Mouse (Mus musculus) mouse embryonic stem cell (cell line): ENCODE results near the gene Rhou.

ENCODE experiments used
- in situ Hi-C, 2 experiments: fragments of 300-500 bp; cut with MboI; formaldehyde crosslinking; loops; 1 replicate in 1 of 2; 3 replicates in 1 of 2; pipeline ENCODE4 v1.14.3; 2019 to 2020; ENCODE audit warnings: low sequenced_read_pairs in 2 of 2, low pct_unique_long_range_greater_than_20kb in 1 of 2, mixed read lengths in 1 of 2; ENCODE audit not compliant: unreplicated experiment in 1 of 2

The Rhou gene

GRCm38 (mm10) chr8:123645229-123645628 lies 8.5 kb upstream of the Rhou start:
- in situ Hi-C loops = loop anchor here in 1 of 2 experiments (5.0 kb wide), 1 partner anchor 122 kb away; no protein-coding TSS in a partner anchor

- in situ Hi-C loops = loop anchor here in 1 of 2 experiments (5.0 kb wide), 1 partner anchor 119 kb away; no protein-coding TSS in a partner anchor
Observed at GRCm38 (mm10) chr8:123648245-123649170, 5.2 kb upstream of the Rhou start.

- in situ Hi-C loops = loop anchor here in 1 of 2 experiments (5.0 kb wide), 1 partner anchor 118 kb away; no protein-coding TSS in a partner anchor
Observed at GRCm38 (mm10) chr8:123649483-123649882, 4.2 kb upstream of the Rhou start.

DNA sequence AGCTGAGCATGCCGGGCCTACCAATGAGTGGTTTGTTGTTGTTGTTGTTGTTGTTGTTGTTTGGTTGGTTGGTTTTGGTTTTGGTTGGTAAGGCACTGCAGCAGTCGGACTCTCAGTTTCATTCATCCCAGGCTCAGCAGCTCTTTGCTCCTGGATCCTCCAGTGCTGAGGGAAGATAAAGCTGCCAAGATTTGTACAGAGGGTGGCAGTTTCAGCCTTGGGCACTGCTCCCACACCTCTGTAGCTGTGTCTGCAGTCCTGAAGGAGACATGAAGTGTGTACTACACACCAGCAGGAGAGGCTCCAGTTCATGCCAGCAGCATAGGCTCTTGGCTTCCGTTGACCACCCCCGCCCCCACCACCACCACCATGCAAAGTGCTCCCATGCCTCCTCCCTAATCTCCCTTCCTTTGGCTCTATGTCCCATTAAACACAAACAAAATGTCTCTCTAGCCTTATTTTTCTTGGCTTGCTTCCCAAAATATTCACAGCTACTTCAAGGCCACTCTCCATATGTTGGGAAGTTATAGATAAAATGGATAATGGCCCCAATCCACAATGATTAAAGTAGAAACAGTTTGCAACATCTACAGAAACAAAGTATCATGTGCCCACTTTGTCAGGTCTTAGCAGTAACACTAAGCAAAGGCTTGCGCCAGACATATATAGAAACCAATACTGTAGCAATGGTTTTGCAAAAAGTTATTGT lies 2.2 kb upstream of the Rhou start:
- in situ Hi-C loops = no loop called here

GRCm38 (mm10) chr8:123652641-123653040 lies 1.1 kb upstream of the Rhou start:
- in situ Hi-C loops = no loop called here

DNA sequence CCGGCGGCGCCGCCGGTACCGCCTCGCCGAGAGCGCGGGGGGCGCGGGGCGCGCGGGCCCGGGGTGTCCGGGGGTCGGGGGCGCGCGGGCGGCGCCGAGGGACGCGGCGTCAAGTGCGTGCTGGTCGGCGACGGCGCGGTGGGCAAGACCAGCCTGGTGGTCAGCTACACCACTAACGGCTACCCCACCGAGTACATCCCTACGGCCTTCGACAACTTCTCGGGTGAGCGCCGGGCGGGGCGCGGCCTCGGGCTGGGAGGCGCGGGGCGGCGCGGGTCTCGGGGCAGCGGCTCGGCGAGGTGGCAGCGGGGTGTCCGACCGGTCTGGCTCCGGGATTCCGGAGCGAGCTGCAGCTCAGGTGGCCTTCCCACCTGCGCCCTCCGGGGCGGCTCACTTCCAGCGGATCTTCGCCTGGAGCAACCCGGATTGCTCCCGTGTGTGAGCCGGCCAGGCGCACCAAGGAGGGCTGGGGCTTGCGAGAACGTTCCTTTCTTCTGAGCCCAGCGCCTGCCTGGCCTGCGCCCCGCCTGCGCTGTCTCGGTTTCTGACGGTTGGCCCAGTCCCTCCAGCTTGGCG lies 353 bp downstream of the Rhou start:
- in situ Hi-C loops = no loop called here

GRCm38 (mm10) chr8:123654763-123655162 lies 1.0 kb downstream of the Rhou start:
- in situ Hi-C loops = no loop called here

DNA sequence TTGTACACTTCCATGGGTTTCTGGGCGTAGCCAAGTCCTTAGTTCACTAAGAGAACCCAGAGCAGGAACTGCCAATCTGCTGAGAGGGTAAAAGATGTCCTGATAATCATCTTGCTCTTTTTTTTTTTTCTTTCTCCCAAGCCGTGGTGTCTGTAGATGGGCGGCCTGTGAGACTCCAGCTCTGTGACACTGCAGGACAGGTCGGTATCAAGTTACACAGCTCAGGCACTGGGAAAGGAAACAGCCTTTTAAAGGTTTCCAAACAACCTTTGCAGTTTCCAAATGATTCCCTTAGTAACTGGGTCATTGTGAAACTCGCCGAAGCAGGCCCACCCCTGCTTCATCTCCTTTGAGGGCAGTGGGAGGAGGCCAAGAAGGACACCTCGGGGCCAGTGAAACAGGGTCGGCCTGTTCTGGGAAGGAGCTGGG lies 1.6 kb downstream of the Rhou start:
- in situ Hi-C loops = no loop called here

DNA sequence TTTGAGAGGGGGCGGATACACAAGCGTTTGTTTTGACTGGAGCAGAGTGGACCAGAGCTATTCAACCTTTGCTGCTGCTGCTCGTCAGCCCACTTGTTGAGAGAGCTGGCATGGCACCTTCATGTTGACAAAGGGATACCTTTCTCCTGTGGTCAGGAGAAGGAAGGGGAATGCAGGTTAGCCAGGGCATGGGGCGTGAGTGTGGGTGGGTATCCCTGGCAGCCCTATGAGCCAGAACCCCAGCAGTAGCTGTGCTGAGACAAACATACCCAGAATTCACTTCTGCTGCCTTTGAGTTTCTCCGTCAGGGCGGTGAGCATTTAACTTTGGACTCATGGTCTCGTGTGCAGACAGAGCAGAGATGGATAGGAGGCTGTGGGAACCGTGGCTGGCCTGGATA lies 4.1 kb downstream of the Rhou start:
- in situ Hi-C loops = no loop called here

DNA sequence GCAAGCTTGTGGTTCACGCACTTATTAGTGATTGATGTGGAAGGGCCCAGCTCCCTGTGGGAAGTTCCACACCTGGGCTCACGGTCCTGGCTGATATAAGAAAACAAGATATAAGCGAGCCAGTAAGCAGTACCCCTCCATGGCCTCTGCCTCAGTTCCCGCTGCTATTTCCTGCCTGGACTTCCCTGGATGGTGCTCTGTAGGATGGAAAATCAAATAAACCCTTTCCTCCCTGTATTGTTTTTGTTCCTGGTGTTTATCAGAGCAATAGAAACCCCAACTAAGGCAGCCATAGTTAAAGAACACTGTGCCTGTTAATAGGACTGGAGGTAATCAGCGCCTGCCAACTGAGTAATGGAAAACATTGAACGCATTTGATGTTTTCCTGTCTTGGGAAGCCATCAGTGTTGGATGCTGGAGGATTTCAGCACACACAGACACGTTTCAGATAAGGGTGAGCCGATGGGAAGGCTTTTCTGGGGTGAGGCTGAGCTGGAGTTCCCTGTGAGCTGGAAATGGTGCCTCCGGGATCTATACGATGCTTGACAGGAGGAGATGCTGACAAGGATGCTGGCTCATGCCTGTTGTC lies 5.8 kb downstream of the Rhou start:
- in situ Hi-C loops = no loop called here

- in situ Hi-C loops = no loop called here
Observed at GRCm38 (mm10) chr8:123661515-123661914, 7.8 kb downstream of the Rhou start.

DNA sequence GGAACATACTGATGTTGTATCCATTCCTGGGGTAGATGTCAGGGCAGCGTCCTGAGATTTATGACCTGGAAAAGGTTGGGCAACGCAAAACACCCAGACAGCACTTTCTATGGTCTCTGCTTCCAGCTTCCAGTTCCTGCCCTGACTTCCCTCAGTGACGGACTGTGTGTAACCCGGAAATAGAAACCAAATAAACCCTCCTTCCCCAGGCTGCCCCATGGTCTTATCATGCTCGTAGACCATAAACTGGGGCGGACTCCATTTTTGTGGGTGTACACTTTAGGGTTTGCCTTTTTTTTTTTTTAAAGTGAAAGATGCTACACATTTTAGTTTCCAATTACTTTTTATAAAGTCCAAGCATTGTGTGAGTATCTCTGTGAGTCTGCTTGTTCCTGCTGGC lies 11.9 kb downstream of the Rhou start:
- in situ Hi-C loops = no loop called here

DNA sequence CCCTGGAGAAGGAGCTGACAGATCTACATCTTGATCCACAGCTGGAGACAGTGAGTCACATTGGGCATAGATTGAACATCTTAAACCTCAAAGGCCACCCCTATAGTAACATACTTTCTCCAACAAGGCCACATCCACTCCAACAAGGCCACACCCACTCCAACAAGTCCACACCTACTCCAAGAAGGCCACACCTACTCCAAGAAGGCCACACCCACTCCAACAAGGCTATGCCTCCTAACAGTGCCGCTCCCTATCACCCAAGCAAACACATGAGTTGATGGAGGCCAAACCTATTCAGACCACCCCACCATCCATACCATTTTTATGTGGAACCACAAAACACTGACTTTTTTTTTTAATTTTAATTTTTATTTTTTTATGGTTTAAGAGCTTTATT lies 13.1 kb downstream of the Rhou start:
- in situ Hi-C loops = no loop called here

DNA sequence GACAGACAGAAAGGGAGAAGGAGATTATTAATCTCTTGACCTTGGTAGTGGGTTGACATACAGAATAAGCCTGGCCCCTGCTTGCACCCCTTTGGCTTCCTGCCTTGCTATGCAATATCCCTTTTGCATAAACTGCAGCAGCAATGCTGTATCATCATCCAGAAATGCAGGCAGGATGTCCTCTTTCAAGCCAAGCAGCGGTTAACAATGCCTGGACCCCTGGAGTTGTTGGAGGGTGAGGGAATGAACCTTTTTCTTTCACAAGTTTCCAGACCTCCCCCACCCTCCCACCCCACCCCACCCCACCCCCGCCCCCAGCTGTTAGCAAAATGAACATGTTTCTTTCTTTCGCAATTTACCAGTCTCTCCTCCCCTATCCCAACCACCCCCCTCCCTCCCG lies 15.0 kb downstream of the Rhou start:
- in situ Hi-C loops = no loop called here

DNA sequence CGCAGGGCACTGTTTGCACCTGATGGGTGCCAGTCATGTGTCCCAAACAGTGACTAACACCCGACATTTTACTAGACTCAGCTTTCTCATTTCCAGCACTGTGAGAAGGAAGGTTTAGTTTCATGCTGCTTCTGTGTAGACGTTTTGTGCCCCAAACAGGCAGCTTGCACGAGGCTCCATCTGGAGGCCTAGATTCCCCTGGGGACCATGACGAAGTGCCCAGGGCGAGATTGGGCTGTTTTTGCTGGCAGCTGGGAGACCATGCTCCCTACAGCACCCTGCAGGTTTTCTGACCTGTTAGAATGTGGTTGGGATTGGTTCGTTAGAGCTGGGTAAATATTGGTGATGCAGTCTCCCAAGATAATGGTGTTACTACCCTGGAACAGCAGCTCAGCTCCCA lies 17.0 kb downstream of the Rhou start:
- in situ Hi-C loops = no loop called here

- in situ Hi-C loops = no loop called here
Observed at GRCm38 (mm10) chr8:123671454-123671853, 17.7 kb downstream of the Rhou start.

DNA sequence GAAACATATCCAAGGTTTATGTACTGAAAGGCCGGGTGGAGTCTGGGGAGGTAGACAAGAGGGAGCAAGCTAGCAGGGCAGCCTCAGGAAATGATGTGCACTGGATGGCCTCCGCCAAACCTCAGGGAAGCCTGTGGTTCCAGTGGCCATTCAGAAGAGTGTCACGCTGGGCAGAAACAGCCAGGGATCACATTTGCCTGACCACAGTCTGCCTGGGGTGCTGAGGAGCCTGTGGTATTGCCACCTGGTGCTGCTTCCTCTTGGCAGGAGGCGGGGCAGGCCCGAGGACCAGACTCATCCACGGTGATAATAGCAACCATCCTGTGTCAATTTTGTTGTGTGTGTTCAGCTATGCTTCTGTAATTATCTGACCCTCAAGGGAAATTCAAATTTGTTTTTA lies 18.9 kb downstream of the Rhou start:
- in situ Hi-C loops = no loop called here

GRCm38 (mm10) chr8:123675611-123676010 lies 21.9 kb downstream of the Rhou start:
- in situ Hi-C loops = no loop called here

DNA sequence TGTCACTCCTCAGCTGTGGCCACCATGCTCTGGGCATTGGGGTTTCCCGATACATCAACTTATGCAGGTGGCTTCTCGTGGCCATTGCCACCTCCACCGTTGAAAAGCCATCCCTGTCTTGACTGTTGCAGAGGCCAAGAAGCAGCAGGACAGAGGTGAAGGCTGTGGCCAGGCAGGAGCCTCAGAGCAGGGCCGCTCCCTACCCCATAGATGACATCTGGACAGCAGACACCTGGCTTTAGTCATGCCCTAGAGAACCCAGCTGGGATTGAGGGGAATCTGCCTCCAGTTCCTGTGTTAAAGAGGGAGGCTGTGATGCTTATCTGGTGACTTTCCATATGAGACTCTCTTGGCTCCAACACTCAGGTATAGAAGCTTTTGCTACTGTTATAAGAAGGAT lies 24.7 kb downstream of the Rhou start:
- in situ Hi-C loops = no loop called here
